Mouse (Mus musculus) forebrain, embryonic 11.5 days (tissue): ENCODE data around the gene Serpini2. TPM values are rescaled to one million over a fixed set of nuclear protein-coding genes. Genes with fewer than 3 reads are reported as not detected.

Experiments
- polyA plus RNA-seq: library from polyadenylated mRNA; unstranded; fragments of >200 nt; fragmentation: Nextera tagmentation; extraction: Ambion mirVana; gene quantifications from 2 replicates; pipeline ENCODE4 v1.2.1, GENCODE M21; 2014

Gene Serpini2
- polyA plus RNA-seq, 1 experiment from 2014 or later = not detected

Other genes with a start within 250 kb of the Serpini2 start
- gene Zbbx, start 105.0 kb downstream of the Serpini2 start, polyA plus RNA-seq = 0.20 TPM in 1 of 2 replicates, not detected in the other
- not detected in 2 replicates for gene Wdr49, start 212.1 kb upstream of the Serpini2 start, polyA plus RNA-seq